ENCODE assay signal across 8 mouse cellular contexts in genomic region chr10:111389890-111390289, GRCm38 (mm10).
DNase-seq lines count a peak whose midpoint lies in the region; ATAC-seq and TF ChIP-seq lines count a peak whose summit lies in the region.

No protein-coding gene starts in this region.

- peak overlapping the region; percentile 8; the same call in 1 of the 2 replicates for H3K4me2 ChIP-seq in forebrain, postnatal 0 days (ENCODE audit: low read depth)
- H3K4me2 ChIP-seq in lung, embryonic 16.5 days (ENCODE audit: low read depth, low read length), result peak overlapping the region; percentile 45

- H3K27ac ChIP-seq in ES-E14 (ENCODE audit: insufficient read depth, low read depth, low read length, poor library complexity, severe bottlenecking), result no peak overlapping the region
- no peak overlapping the region for H3K27ac ChIP-seq in forebrain, postnatal 0 days (ENCODE audit: low read depth, low read length)
- peak overlapping the region; percentile 76 for H3K27ac ChIP-seq in lung, embryonic 16.5 days (ENCODE audit: low read length)

- peak; percentile 68 for DNase-seq in ES-E14 (ENCODE audit: low read depth, low spot score)
- peak; percentile 84 to 88 for DNase-seq in adrenal gland, postnatal 36 days
- DNase-seq in forebrain, postnatal 0 days, result peak; percentile 83
- peak; percentile 81 to 89 for DNase-seq in heart, postnatal 10 days
- peak; percentile 86 for DNase-seq in layer of hippocampus, adult 9-11 months
- DNase-seq in right cerebral cortex, postnatal 25 days, result peak; percentile 84
- DNase-seq in thymus, postnatal 0 days (ENCODE audit: low spot score), result no peak

- H3K4me1 ChIP-seq in ES-E14 (ENCODE audit: control insufficient read depth in 2 of 2, insufficient read depth in 2 of 2, low read length in 2 of 2, poor library complexity in 1 of 2), result 0 out of 4 replicates have a peak, but pooled peaks cover 0 to 2% of the 10 kb centered on the region in 2 experiments
- no peaks in the 10 kb centered on the region for H3K4me1 ChIP-seq in forebrain, postnatal 0 days (ENCODE audit: insufficient read depth)
- H3K4me1 ChIP-seq in lung, embryonic 16.5 days (replicated peaks; ENCODE audit: control insufficient read depth, insufficient read depth, low read length), result peaks cover 14% of the 10 kb centered on the region

- H3K9ac ChIP-seq in ES-E14 (ENCODE audit: insufficient read depth, low read depth, low read length, poor library complexity, severe bottlenecking), result no peak overlapping the region
- H3K9ac ChIP-seq in forebrain, postnatal 0 days, result no peak overlapping the region
- no peak overlapping the region for H3K9ac ChIP-seq in lung, embryonic 16.5 days (ENCODE audit: low read length)

- in situ Hi-C loops in ES-E14 (cut with MboI; ENCODE audit: low sequenced_read_pairs in 2 of 2, unreplicated experiment in 2 of 2), result no loop called here

- H3K4me3 ChIP-seq in ES-E14 (ENCODE audit: insufficient read depth in 1 of 2, low read depth in 1 of 2, low read length in 2 of 2, poor library complexity in 1 of 2, severe bottlenecking in 1 of 2), result no peak overlapping the region
- H3K4me3 ChIP-seq in forebrain, postnatal 0 days (ENCODE audit: low read depth, low read length), result no peak overlapping the region
- H3K4me3 ChIP-seq in lung, embryonic 16.5 days (ENCODE audit: low read length), result peak overlapping the region; percentile 14; the same call in 1 of the 2 replicates

- no peaks in the 10 kb centered on the region for H3K9me3 ChIP-seq in ES-E14 (ENCODE audit: control insufficient read depth, insufficient read depth, low read depth, low read length)
- H3K9me3 ChIP-seq in forebrain, postnatal 0 days (ENCODE audit: low read length), result no peaks in the 10 kb centered on the region
- no peaks in the 10 kb centered on the region for H3K9me3 ChIP-seq in lung, embryonic 16.5 days (ENCODE audit: control insufficient read depth, low read length)

- no peaks in the 10 kb centered on the region for H3K36me3 ChIP-seq in ES-E14 (ENCODE audit: control insufficient read depth, insufficient read depth, low read length, poor library complexity, severe bottlenecking)
- H3K36me3 ChIP-seq in forebrain, postnatal 0 days (ENCODE audit: insufficient read depth), result no peaks in the 10 kb centered on the region
- no peaks in the 10 kb centered on the region for H3K36me3 ChIP-seq in lung, embryonic 16.5 days (ENCODE audit: control insufficient read depth, insufficient read depth, low read length)

- H3K27me3 ChIP-seq in forebrain, postnatal 0 days (ENCODE audit: insufficient read depth, low read length), result no peaks in the 10 kb centered on the region
- no peaks in the 10 kb centered on the region for H3K27me3 ChIP-seq in lung, embryonic 16.5 days (ENCODE audit: control insufficient read depth, insufficient read depth, low read depth, low read length)

- no peak for TF ChIP-seq CTCF in forebrain, postnatal 0 days (IDR thresholded peaks at IDR 0.05; ENCODE audit: low read depth)

- peak; percentile 83 for ATAC-seq in forebrain, postnatal 0 days
- peak; percentile 93 for ATAC-seq in lung, embryonic 16.5 days (ENCODE audit: low read depth)

- intact Hi-C loops in heart, postnatal 10 days (cut with DNase I), result no loop called here

- WGBS in forebrain, postnatal 0 days, result 23% methylated on average over 9 of the region's 9 CpGs
- WGBS in lung, embryonic 16.5 days, result 13% methylated on average over 9 of the region's 9 CpGs

TF ChIP-seq in ES-E14, 5 proteins besides CTCF, POLR2A, EP300 and RAD21:
- TF ChIP-seq HCFC1 (IDR thresholded peaks at IDR 0.05; ENCODE audit: borderline replicate concordance, insufficient read depth, low read length) (no peak), ZNF384 (IDR thresholded peaks at IDR 0.05; ENCODE audit: low read depth, low read length) (no peak), ZC3H11A (IDR thresholded peaks at IDR 0.05; ENCODE audit: borderline replicate concordance, low read depth, low read length) (no peak), MAFK (IDR thresholded peaks at IDR 0.05; ENCODE audit: insufficient read depth, low read depth, low read length) (no peak), CHD2 (IDR thresholded peaks at IDR 0.05; ENCODE audit: low read depth, low read length) (no peak)
